Mouse (Mus musculus) ovary, postnatal 14 days (tissue): ENCODE measurements around the gene Ythdf1.
A peak's percentile ranks its signal among the peaks of the same experiment; 100 is the strongest.

Source experiments
- DNase-seq: peaks from one replicate; pipeline ENCODE4 v3.0.0; 2022; ENCODE audit warnings: low spot score

The Ythdf1 gene

DNA sequence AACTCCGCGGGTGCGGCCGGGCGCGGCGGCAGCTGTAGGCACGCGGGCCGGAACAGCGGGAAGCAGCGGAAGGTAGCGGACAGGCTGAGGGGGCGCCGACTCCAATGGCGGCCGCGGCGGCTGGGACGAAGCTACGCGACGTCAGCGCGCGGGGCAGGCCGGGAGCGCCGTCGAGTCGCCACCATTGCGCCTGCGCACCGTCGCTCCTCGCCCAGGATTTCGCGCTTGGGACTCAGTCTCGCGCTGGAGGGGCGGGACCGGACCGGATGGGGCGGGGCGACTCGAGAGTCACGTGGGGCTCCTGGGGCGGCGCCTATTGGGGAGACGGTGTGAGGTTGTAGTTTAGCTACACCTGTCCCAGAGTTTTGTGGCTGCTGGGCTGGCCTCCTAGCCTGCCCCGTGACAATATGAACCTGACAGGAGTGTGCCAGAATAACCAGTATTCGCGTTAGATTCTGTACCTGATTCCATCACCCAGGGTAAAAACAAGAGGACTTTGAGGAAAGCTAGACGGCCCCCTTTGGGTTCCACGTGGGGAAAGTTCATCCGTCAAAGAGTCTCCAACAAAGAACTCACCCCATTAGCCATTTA, at the start of gene Ythdf1:
TSS of gene Ythdf1 (minus strand) at position 140 of the 591 bp plus-strand sequence.
- peak; percentile 97 for DNase-seq

DNA sequence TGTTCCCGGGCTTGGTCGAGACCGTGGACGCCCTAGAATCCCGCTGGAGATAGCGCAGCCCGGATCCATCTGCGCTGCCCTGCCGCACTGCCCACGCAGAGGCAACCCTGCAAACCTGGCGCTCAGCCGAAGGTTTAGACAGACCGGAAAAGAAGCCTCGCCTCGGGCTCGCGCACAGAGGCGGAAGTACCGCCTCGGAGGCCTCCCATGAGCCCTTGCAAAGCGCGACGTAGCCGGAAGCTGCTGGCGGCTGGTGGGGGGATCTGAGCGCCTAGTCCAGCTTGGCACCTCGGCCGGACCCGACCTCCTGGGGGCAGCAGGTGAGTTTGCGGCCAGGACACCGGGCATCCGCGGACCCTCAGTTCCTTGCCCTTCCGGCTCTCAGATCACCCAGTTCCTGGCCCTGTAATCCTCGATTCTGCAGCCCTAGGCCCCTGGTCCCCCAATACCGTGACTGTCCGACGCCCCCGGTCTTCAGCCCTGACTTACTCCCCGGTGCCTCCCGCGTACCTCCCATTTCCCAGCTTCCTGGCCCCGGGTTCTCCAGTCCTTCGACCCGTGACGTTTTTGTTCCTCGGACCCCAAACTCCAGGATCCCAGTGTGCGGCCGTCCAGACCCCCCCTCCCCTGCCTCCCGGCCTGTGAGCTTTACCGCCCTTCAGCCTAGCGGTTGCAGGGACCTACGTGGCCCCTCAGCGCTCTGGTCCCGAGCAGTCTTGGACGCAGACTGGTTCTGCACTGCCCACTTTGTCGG, 46.4 kb upstream of the Ythdf1 start, which contains the start of gene Arfgap1:
TSS of gene Arfgap1 (plus strand) at position 216 of the 754 bp plus-strand sequence.
- peak; percentile 92 for DNase-seq

DNA sequence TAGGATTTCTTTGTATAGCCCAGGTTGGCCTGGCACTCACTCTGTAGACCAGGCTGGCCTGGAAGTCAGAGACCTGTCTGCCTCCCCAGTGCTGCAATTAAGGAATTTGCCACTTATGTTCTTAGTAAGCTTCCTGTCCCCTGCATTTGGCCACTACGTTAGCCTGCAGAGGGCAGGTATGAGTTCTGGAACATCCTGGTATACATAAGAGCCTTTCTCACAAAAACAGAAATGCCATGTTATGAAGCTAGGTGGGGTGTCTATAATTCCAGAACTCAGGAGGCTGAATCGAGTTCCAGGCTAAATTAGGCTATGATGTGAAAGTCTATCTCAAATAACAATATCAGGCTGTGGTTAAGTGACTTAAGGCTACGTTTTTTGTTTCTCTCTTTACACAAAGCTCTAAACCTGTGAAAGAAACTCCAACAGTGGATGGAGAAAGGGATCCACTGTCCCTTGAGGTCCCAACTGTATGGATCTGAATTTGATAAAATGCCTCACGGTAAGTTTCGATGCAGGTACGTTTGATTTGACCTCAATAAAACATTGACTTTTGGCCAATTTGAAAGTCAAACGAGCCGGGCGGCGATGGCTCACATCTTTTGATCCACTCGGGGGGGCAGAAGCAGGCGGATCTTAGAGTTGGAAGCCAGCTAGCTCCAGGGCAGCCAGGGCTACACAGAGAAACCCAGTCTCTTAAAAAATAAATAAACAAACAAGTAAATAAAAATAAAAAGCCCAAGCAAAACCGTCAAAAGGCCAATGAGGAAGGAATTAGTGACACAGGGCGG, 45.5 kb upstream of the Ythdf1 start:
- DNase-seq: no peak

DNA sequence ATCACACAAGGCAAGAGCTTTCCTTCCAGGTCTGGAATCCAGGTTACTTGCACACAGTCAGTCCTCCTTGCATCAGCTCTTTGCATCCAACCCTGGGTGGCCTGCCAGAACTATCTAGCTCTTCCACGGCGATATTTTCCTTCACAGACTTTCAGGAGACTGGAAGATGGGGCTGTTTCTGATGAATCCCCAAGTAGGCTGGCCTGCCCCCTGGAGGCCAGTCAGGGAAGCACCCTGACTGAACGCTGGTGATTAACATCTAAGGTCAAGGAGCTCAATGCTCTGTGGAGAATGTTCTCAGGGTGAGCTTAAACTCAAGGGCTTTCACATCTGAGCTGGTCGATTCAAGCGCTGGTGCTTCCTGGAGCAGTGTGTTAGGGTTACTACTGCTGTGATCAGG, 43.2 kb upstream of the Ythdf1 start:
- DNase-seq: peak; percentile 49

DNA sequence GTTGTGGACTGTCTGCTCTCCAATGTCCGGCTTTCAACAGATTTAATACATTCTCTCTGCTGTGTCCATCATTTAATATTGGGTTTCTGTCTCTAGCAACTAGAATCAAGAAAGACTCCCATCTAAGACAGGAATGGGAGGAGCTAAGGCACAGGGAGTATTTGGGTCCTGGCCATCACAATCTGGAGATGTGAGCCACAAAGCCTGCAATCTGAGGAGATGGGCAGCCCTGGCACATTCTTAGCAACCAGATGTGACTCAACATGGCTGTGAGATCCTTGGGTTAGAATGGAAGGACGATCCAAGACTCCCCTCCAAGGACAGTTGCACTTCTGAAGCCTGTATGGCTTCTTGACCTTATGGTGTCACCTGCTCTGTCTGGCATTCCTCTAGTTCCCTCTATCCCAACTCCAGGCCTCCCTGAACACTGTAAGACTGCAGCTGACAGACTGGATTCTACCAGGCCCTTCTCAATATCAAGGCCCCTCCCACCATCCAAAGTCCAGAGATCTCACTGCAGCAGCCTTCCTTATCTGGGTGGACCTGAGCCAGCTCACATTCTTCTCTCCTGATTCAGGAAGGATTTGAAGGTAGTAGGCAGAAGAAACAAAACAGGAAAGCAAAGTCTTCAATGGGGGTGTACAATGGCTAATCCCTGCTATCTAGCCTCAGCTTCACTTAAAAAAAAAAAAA, 42.0 kb upstream of the Ythdf1 start:
- no peak for DNase-seq

DNA sequence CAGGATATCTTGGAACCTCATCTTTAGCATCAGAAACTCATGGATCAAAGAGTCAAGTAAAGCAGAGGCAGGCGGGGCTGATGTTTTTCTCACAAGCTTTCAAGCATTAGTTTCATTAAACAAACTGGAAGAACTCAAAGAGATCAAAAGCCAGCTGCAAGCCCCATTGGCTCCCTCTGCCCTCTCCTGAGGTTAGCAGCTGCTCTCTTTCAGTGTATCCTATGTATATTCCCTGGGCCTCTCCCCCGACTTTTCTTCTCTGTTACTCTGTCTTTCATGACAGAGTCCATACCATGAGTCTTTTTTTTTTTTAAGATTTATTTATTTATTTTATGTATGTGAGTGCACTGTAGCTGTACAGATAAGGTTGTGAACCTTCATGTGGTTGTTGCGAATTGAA, 39.4 kb upstream of the Ythdf1 start:
- DNase-seq: no peak

DNA sequence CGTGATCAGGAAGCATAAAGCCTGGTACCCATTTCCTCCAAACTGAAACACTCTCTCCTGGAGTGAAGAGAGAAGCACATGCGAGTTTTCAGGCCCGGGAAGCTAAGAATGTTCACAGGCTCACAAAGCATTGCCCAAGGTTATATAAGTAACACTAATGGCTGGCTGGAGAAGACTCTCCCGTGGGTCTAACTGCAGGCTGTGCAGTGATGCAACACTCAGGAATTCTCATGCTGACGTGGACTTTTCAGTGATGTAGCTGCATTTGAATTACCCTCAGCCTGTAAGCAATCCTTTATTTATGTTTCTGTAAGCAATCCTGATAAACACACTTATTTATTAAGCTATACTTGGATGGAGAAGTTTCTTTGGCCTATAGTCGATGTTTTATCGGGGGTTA, 38.9 kb upstream of the Ythdf1 start:
- DNase-seq: no peak

DNA sequence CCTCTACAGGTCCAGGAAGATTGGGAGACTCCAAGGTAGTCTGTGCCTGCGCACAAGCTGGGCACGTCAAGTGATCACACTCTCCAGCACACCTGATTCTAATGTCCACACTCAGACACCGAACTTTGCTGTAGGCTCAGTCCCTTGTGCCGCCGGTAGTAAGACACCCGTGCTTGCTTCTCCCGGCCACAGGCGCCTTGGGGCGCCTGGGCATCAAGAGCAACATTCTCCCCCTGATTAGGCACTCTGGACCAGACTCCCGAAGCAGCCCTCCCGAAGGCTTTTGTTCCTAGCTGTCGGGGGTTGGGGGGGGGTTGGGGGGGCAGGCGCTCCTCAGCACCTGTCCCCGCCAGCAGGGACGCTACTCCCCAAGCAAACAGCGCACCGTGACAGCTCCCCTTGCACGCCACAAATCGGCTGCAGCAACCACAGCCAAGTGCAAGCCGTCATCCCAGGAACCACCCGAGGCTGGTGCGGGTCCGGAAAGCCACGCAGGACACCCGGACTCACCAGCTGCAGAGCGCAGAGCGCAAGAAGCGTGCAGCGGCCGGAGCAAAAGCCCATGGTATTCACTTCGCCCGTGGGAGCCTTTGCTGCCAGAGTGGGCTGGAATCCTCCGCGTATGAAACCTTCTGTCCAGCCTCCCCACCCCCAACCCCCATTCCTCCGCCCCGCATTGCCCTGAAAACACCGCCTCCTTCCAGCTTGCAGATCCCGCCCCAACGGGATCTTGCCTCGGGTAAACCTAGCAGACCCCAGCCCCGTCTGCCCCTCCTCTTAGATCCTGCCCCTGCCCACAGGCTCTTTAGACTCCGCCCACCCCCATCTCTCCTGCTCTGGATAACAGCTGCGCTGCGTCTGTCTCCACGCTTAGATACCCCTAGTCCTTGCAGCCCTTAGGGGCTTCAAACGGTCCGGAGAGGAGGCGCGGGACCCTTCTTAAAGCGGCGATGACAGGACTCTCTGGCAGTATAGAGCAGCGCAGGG, 33.6 kb upstream of the Ythdf1 start, which contains the start of gene Nkain4:
TSS of gene Nkain4 (minus strand) at position 639 of the 987 bp plus-strand sequence.
- DNase-seq: no peak

DNA sequence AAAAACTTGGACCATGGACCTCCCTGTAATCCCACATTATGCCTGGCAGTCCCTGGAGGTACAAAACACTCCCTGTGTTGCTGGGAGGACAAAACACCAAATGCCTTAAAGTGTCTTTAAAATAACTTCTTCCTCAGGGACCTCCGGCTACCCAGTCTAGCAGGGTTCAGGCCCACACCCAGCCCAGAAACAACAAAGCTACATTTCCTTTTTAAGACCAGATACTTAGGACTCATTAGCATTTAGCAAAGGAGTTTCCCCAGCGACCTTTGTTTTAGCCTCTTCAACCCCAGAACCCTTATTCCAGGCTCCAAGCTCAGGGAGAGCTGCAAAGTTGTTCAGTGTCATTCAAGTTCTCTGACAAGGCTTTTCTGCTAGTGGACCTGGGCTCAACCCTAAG, 32.9 kb upstream of the Ythdf1 start:
- no peak for DNase-seq

DNA sequence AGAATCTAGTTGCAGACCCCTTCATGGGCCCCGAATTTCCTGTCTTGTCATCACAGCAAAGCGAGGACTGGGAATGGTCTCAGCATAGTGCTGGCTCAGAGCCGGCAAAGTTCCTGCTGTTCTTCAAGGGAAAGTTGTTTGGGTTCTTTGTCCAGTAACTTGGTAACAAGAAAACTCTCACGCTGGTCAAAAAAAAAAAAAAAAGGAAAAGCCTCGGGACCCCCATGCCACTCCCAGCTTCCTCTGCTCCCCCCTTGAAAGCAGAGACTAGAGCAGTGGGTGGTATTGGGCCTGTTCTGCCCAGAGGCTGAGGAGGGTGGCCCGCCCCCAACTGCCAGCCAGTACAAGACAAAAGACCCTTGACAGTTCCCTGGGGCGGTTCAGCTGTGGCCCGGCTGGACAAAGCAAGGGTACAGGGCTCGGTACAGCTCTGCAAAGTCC, 32.0 kb upstream of the Ythdf1 start:
- no peak for DNase-seq

DNA sequence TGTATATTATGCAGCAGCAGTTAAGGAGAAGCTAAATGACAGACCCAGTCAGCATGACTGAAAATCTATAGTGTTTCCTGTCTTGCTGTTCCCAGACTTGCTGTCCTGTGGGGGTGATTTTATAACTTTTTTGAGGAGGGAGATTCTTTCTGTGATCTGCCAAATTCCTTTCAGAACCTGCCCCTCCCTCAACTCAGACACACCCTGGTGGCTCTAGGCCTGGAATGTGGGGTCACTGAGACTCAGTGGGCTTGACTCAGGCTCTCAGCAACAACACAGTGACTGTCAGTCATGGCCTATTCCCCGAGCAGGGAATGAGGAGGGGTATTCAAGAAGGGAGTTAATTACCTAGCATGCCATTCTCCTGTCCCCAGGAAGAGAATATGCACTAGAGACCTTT, 29.2 kb upstream of the Ythdf1 start:
- no peak for DNase-seq

DNA sequence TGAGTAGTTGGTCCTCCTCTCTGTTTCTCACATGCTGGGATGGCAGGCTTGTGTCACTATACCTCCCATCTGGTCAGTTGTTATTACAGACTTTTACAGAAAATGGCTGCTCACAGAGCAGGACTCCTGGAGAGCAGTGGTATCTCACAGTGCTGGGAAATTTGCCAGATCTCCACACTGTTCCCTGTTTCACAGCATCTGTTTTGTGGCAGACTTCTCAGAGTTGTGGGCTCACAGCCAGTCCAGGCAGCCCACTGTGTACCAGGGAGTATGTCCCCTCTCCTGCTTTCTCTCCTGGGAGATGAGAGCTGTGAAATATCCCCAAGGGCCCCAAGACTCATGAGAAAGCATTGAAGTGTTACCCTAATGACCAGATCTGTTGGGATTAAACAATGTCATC, 21.1 kb upstream of the Ythdf1 start:
- DNase-seq: no peak

DNA sequence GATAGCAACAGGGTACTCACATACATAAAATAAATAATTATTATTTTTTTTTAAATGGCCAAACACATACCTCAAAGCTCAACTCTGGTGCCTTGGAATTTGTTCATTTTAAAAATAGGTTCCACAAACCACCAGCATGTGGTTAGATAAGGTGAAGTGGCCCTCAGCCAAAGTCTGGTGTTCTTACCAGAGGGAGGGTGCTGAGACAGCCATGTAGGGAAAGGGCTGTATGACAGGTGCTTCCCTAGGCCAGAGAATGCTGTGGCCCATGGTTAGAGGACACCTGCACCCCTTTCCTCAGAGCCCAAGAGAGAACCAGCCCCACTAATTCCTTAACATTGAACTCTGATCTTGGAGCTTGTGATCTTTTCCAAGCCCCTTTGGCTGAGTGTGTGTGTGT, 19.4 kb upstream of the Ythdf1 start:
- no peak for DNase-seq

DNA sequence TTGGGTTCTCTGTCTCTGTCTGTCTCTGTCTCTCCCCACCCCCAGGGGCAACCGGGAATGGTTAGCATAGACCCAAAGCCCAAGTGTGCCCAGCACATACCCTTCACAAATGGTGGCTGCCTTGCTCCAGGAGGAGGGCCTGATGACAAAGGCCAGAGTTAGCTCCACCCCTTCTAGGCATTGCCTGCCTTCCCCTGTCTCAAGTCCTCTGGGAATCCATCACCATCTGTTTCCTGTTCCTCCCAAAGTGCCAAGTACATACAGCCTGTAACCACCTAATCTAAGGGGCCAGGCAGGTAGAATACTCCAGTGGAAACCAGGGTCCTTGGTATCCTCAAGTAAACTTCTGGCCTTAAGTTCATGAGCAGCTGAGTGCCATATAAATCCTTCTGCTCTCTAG, 11.7 kb upstream of the Ythdf1 start:
- no peak for DNase-seq

DNA sequence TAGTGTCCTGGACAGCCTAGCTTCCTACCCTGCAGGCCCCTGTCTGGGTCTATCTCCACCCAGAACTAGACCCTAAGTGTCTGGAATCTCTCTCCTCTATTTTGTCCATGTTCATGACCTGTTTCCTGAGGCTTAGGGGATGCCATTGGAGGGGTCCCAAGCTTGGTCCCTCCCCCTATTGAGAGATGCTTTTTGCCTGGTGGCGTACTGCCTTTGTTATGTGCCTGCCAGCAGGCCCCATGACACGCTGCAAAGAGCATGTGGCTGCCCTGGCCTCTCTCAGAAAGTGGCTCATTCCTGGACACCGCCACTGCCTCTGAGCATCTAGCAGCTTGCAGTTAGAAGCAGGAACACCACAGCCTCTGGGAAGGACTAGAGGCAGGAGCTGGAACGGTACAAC, 8.0 kb upstream of the Ythdf1 start, which contains the start of gene Birc7:
TSS of gene Birc7 (plus strand) at position 301 of the 400 bp plus-strand sequence.
- DNase-seq: no peak

DNA sequence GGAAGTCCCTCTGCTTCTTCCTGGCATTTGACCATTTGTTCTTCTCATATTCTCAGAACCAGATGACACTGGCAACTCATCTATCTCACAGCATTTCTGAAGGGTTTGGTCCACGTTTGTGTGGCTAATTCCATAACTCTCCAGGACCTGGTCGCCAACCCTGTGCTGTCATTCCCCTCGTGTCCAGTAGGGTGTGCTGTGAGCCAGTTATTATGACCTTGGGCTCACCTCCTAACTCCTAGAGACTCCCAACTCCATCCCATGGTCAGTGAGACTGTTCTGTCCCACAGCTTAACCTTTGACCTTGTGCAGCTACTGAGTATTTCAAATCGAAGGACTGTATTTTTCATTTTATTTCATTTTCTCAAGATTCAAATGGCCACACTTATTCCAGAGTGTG, 4.4 kb upstream of the Ythdf1 start:
- peak; percentile 77 for DNase-seq

DNA sequence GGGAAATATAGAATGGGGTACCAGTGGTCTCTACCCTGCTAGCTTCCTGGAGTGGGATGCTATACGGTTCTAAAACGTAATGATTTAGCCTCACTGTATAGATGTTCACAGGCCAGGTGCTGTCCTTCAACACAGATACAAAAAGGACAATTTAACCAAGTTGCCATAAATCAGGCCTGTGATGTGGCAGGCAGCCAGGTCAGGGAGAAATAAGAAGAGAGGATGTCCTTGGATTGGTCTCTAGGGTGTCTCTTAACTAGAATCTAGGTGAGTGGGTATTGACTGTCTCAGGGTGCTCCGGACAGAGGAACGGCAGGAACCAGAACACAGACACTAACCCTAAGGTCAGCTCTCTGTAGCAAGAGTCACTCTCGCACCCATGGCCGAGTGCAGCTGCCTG, 2.0 kb upstream of the Ythdf1 start:
- no peak for DNase-seq

DNA sequence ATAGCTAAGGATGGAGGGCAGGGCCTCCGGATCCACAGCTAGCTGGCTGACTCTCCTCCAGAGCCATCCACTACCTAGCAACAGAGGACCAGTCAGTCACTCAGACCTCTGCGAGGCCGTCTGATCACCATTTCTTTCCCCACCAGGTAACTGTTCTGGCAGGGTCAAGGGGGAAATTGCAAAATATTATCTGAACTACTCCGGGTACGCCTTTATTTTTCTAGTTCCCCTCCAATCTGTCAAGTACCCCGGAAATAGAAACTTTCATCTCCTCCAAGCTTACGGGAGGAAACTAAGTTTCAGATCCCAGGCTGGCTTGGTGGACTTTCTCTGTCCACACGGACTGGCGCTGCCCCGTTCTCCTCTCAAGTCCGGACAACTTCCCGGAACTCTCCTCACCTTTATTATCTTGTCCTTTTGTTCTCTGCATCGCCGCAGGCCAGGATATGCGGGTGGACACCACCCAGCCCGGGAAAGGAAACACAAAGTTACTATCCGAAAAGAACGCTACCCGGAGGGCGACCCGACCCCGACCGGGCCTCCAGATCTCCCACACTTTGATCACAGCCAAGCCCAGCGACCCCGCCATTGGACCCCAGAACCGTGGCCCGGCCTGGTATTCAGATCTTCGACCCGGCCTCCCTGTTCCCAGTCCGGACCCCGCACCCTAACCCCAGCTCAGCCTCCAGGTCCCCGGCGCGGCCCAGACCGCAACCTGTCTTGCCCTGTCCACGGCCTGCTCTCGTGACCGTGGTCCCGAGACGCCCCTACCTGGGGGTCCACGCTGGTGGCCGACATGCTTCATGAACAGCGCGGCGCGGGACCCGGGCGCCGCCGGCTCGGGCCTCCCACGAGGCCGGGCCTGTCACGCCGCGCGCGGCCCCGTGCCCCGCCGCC, 588 bp downstream of the Ythdf1 start:
- peak; percentile 21 for DNase-seq

DNA sequence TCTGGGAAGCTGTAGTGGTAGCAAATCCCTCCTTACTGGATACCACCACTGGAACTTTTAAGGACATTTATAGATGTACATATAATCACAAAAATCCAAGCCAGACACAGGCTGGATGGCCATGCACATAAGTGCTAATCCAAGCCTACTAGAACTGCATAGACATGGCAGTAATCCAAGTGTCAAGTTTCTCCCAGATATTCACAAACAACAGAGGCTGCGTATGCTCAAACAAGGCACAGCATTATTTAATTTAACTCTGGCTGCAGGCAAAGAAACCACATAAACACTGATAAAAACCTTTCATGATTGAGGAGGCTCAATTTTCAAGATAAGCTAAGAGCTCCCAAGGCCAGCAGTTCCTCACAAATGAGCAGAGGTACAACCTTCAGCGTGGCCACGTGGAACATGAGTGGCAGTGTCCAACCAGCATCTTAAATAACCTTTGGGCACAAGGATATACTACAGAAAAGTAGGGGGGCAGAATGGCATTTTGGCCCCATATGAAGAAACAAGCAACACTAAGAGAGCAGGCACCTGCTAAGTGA, 4.8 kb downstream of the Ythdf1 start:
- DNase-seq: no peak

DNA sequence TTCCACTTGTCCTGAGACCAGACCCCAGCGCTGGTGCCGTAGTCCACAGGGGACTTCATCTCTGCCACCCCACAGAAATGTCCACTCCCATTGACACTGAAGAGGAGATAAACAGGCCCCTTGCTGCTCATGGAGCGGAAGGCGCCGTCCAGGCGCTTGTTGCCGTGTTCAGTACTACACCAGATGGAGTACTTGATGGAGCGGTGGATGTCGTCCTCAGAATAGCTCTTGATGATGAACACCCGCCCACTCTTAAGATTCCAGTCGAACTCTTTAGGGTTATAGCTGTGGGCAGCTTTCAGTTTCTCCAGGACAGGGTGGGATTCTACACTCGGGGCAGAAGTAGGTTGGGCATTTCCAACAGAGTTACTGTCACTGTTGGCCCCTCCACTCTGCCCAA, 9.8 kb downstream of the Ythdf1 start:
- DNase-seq: no peak
